Mouse (Mus musculus) midbrain, postnatal 0 days (tissue): ENCODE measurements around the gene Gpsm3. TPM values are rescaled to one million over a fixed set of nuclear protein-coding genes. Genes with fewer than 3 reads are reported as not detected.
"Not testable (repeated sequence)": the region's sequence is repeated elsewhere in the genome, so short reads cannot be mapped to it uniquely, and the experiment has no call there.

Source experiments
- ATAC-seq: fragments of 200-750 bp; cut with Nextera tagmentation; 2 replicates; pipeline ENCODE4 v1.8.0; 2017; ENCODE audit warnings: moderate number of reproducible peaks, mild to moderate bottlenecking, moderate TSS enrichment, moderate library complexity; ENCODE audit not compliant: low FRiP score
- DNase-seq: peaks from one replicate; pipeline ENCODE4 v3.0.0-alpha.2; 2015; ENCODE audit warnings: low spot score
- H3K27ac ChIP-seq: fragments of 300-500 bp; sonication (generic); 2 replicates; pipeline ENCODE4 v1.5.1; 2014; ENCODE audit warnings: low read depth, mild to moderate bottlenecking, low read length, mixed read lengths
- H3K27me3 ChIP-seq: fragments of 300-500 bp; sonication (generic); 2 replicates; pipeline ENCODE4 v1.6.1; 2014; ENCODE audit warnings: low read length, control low read depth, mixed read lengths; ENCODE audit not compliant: insufficient read depth
- H3K36me3 ChIP-seq: fragments of 300-500 bp; sonication (generic); 2 replicates; pipeline ENCODE4 v1.6.1; 2014; ENCODE audit warnings: low read length, control low read depth, mixed read lengths; ENCODE audit not compliant: insufficient read depth
- H3K4me1 ChIP-seq: fragments of 300-500 bp; sonication (generic); 2 replicates; pipeline ENCODE4 v1.6.1; 2014; ENCODE audit warnings: mild to moderate bottlenecking, control low read depth, antibody characterized with exemption, low read length, mixed read lengths; ENCODE audit not compliant: insufficient read depth
- H3K4me2 ChIP-seq: fragments of 300-500 bp; sonication (generic); 2 replicates; pipeline ENCODE4 v1.6.1; 2014; ENCODE audit warnings: low read depth, mild to moderate bottlenecking, low read length, mixed read lengths; ENCODE audit not compliant: poor library complexity, severe bottlenecking
- H3K4me3 ChIP-seq: fragments of 300-500 bp; sonication (generic); 2 replicates; pipeline ENCODE4 v1.5.1; 2014; ENCODE audit warnings: low read depth, mild to moderate bottlenecking, low read length, moderate library complexity
- H3K9ac ChIP-seq: fragments of 300-500 bp; sonication (generic); replicated peaks from 2 replicates; pipeline ENCODE4 v1.6.1; 2014; ENCODE audit warnings: mild to moderate bottlenecking, low read length, moderate library complexity, mixed read lengths; ENCODE audit not compliant: poor library complexity, severe bottlenecking
- H3K9me3 ChIP-seq: fragments of 300-500 bp; sonication (generic); 2 replicates; pipeline ENCODE4 v1.6.1; 2016; ENCODE audit warnings: low read length, control low read depth
- CTCF ChIP-seq: IDR thresholded peaks from 2 replicates; pipeline ENCODE4 v1.5.1; 2016; ENCODE audit warnings: antibody characterized with exemption, mild to moderate bottlenecking
- WGBS: fragments of 180-500 bp; shearing (Covaris S2); extraction: QIAGEN DNeasy Blood & Tissue Kit; methylation state at CpG from one replicate; pipeline ENCODE4 v1.1.7; 2014; 5-methylcytosine and 5-hydroxymethylcytosine counted together
- polyA plus RNA-seq: library from polyadenylated mRNA; unstranded; fragments of >200 nt; fragmentation: Nextera tagmentation; extraction: Ambion mirVana; gene quantifications from 2 replicates; pipeline ENCODE4 v1.2.1, GENCODE M21; 2015
- total RNA-seq: library from RNA; depleted of rRNA; stranded (reverse); fragments of >200 nt; gene quantifications from 2 replicates; pipeline ENCODE4 v1.2.3, GENCODE M21; 2014; rRNA removed

The Gpsm3 gene
- total RNA-seq = 1.2 and 4.4 TPM in 2 replicates
- polyA plus RNA-seq = 5.5 and 6.9 TPM in 2 replicates

GRCm38 (mm10) chr17:34589681-34590101, at the start of gene Gpsm3:
Gene Gpsm3 (plus strand): TSS chr17:34589806.
- Histone ChIP-seq H3K9me3 (no peaks in the 10 kb centered on the region), H3K4me3 (no peak within 1 kb of the TSS), H3K4me1 (peaks cover 38% of the 10 kb centered on the region), H3K27me3 (no peaks in the 10 kb centered on the region), H3K36me3 (peaks cover 2% of the 10 kb centered on the region; the same call in 1 of the 2 replicates), H3K27ac (no peak within 1 kb of the TSS), H3K4me2 (peak within 1 kb of the TSS; percentile 15; the same call in 1 of the 2 replicates), H3K9ac (no peak within 1 kb of the TSS)
- DNase-seq = no peak
- no peak for ATAC-seq
- TF ChIP-seq CTCF = no peak
- WGBS = 32% methylated on average over 7 of the region's 7 CpGs

- not testable (repeated sequence) for ATAC-seq
- 96% methylated on average over 12 of the region's 13 CpGs for WGBS
These were observed 46.0 kb upstream of the Gpsm3 start for GRCm38 (mm10) chr17:34543567-34543966.

GRCm38 (mm10) chr17:34546797-34547196, 42.8 kb upstream of the Gpsm3 start:
- no peak overlapping the region for H3K9ac ChIP-seq
- no peak overlapping the region for H3K27ac ChIP-seq
- DNase-seq = no peak
- no peak overlapping the region for H3K4me3 ChIP-seq
- no peaks in the 10 kb centered on the region for H3K36me3 ChIP-seq
- H3K27me3 ChIP-seq = 0 out of 2 replicates have a peak, but pooled peaks cover under 1% of the 10 kb centered on the region
- no peak overlapping the region for H3K4me2 ChIP-seq
- no peak for ATAC-seq
- no peaks in the 10 kb centered on the region for H3K4me1 ChIP-seq
- WGBS = 100% methylated on average over 1 of the region's 1 CpGs
- TF ChIP-seq CTCF = no peak
- no peaks in the 10 kb centered on the region for H3K9me3 ChIP-seq

More at GRCm38 (mm10) chr17:34543567-34543966, 46.0 kb upstream of the Gpsm3 start:
- H3K4me3 ChIP-seq, H3K4me1 ChIP-seq, H3K27me3 ChIP-seq, DNase-seq, H3K36me3 ChIP-seq, H3K9me3 ChIP-seq, H3K4me2 ChIP-seq, H3K27ac ChIP-seq, H3K9ac ChIP-seq: not testable (repeated sequence)

GRCm38 (mm10) chr17:34547601-34548000, 42.0 kb upstream of the Gpsm3 start:
- Histone ChIP-seq H3K27ac (no peak overlapping the region), H3K36me3 (no peaks in the 10 kb centered on the region), H3K9ac (no peak overlapping the region), H3K4me3 (no peak overlapping the region), H3K4me2 (no peak overlapping the region), H3K27me3 (0 out of 2 replicates have a peak, but pooled peaks cover 3% of the 10 kb centered on the region), H3K9me3 (no peaks in the 10 kb centered on the region), H3K4me1 (no peaks in the 10 kb centered on the region)
- WGBS = 89% methylated on average over 4 of the region's 4 CpGs
- no peak for TF ChIP-seq CTCF
- DNase-seq (no peak), ATAC-seq (no peak)

GRCm38 (mm10) chr17:34549156-34549555, 40.5 kb upstream of the Gpsm3 start:
- no peaks in the 10 kb centered on the region for H3K4me1 ChIP-seq
- DNase-seq (no peak), ATAC-seq (no peak)
- no peak overlapping the region for H3K9ac ChIP-seq
- no peaks in the 10 kb centered on the region for H3K9me3 ChIP-seq
- WGBS = 90% methylated on average over 3 of the region's 3 CpGs
- no peak overlapping the region for H3K4me3 ChIP-seq
- H3K36me3 ChIP-seq = no peaks in the 10 kb centered on the region
- no peak for TF ChIP-seq CTCF
- no peak overlapping the region for H3K4me2 ChIP-seq
- 0 out of 2 replicates have a peak, but pooled peaks cover 3% of the 10 kb centered on the region for H3K27me3 ChIP-seq
- H3K27ac ChIP-seq = no peak overlapping the region

- no peaks in the 10 kb centered on the region for H3K9me3 ChIP-seq
- H3K27me3 ChIP-seq = 0 out of 2 replicates have a peak, but pooled peaks cover 3% of the 10 kb centered on the region
- H3K36me3 ChIP-seq = no peaks in the 10 kb centered on the region
- DNase-seq = no peak
- no peak for ATAC-seq
- no peak overlapping the region for H3K4me2 ChIP-seq
- H3K27ac ChIP-seq = no peak overlapping the region
- TF ChIP-seq CTCF = no peak
- no peak overlapping the region for H3K4me3 ChIP-seq
- H3K4me1 ChIP-seq = no peaks in the 10 kb centered on the region
- 82% methylated on average over 2 of the region's 2 CpGs for WGBS
- no peak overlapping the region for H3K9ac ChIP-seq
These were observed 39.8 kb upstream of the Gpsm3 start for GRCm38 (mm10) chr17:34549843-34550242.
